Mouse (Mus musculus) liver, postnatal 0 days (tissue): Measurements from ENCODE around the gene Olfr733.

Experiments used
- CTCF ChIP-seq: sonication (generic); IDR thresholded peaks from 2 replicates; pipeline ENCODE4 v1.5.1; 2016; ENCODE audit warnings: antibody characterized with exemption, low read depth
- EP300 ChIP-seq: IDR thresholded peaks from 2 replicates; pipeline ENCODE4 v1.6.1; 2016; ENCODE audit warnings: antibody characterized with exemption, low read depth, mild to moderate bottlenecking

- no peak for TF ChIP-seq EP300
- no peak for TF ChIP-seq CTCF
Observed at GRCm38 (mm10) chr14:50326661-50327060, 25.3 kb upstream of the Olfr733 start, which contains the start of gene Olfr734.
